8 mouse cellular contexts compared by ENCODE assay signal in the genomic region with DNA sequence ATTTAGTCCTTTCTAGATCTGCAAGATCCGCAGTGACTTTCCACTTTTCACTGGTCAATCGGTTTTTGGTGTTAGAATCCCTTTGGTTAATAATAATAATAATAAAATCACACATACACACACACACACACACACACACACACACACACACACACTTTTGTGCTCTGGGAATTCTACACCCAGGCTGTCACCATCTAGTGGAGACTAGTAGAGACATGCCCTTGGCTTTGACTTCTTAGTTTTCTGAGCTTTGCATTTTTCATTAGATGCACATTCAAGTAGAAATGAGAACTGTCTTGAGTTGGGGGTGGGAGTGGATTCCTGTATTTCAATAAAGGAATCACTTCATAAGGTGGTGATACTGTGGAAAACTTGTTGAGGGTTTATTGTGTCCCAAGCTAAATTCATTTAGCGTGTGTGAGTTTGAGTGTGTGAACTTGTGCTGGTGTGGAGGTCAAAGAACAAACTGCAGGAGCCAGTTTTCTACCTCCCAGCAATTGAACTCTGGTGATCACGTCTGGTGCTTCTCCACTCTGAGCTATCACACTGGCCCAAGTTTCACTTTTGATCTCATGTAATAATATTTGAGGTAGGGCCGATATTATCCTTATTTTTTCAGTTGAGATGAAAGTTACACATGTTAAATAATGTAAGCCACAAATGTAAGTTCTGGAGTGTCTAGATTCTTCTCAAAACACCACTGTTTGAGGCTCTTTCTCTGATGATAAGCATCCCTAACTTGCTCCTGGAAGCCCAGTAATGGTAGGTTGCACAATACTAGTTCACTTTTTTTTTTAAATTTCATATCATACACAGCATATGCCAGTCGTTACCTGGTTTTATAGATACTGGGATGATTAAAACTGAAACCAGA. TPM values are rescaled to one million over a fixed set of nuclear protein-coding genes. Genes with fewer than 3 reads are reported as not detected.
DNase-seq lines count a peak whose midpoint lies in the region; ATAC-seq and TF ChIP-seq lines count a peak whose summit lies in the region.

No protein-coding gene starts in this region.

- TF ChIP-seq RAD21 in MEL (IDR thresholded peaks at IDR 0.05; ENCODE audit: low read depth, low read length): no peak

- H3K4me3 ChIP-seq in MEL (ENCODE audit: control insufficient read depth in 1 of 2, insufficient read depth in 1 of 2, low read depth in 2 of 2, low read length in 2 of 2): peak overlapping the region; percentile 88 to 94
- peak overlapping the region; percentile 93 for H3K4me3 ChIP-seq in forebrain, embryonic 12.5 days (replicated peaks)
- peak overlapping the region; percentile 92 for H3K4me3 ChIP-seq in kidney, embryonic 14.5 days (ENCODE audit: low read length)
- H3K4me3 ChIP-seq in midbrain, embryonic 12.5 days: peak overlapping the region; percentile 93

- peaks cover 20 to 50% of the 10 kb centered on the region in 2 experiments for H3K4me1 ChIP-seq in MEL (ENCODE audit: control insufficient read depth in 1 of 2, insufficient read depth in 2 of 2, low read length in 2 of 2)
- H3K4me1 ChIP-seq in forebrain, embryonic 12.5 days: peaks cover 27% of the 10 kb centered on the region
- peaks cover 12% of the 10 kb centered on the region; the same call in 1 of the 2 replicates for H3K4me1 ChIP-seq in kidney, embryonic 14.5 days (ENCODE audit: control insufficient read depth, insufficient read depth, low read length)
- peaks cover 31% of the 10 kb centered on the region for H3K4me1 ChIP-seq in midbrain, embryonic 12.5 days

- peak in 1 of 3 experiments; percentile 31; a peak in 2 of 6 replicates for TF ChIP-seq CTCF in MEL (IDR thresholded peaks at IDR 0.05 in 2 of 3, conservative IDR thresholded peaks at IDR 0.05 in 1 of 3; ENCODE audit: control insufficient read depth in 1 of 3, insufficient read depth in 1 of 3, low read depth in 2 of 3, low read length in 3 of 3, poor library complexity in 1 of 3, severe bottlenecking in 1 of 3)

- ATAC-seq in forebrain, embryonic 12.5 days (ENCODE audit: low FRiP score): no peak
- no peak for ATAC-seq in kidney, embryonic 14.5 days (ENCODE audit: low FRiP score, low TSS enrichment)
- ATAC-seq in midbrain, embryonic 12.5 days (ENCODE audit: low FRiP score, low read depth): no peak

- H3K27me3 ChIP-seq in MEL (ENCODE audit: control insufficient read depth in 1 of 2, insufficient read depth in 2 of 2, low read length in 2 of 2): no peaks in the 10 kb centered on the region
- H3K27me3 ChIP-seq in forebrain, embryonic 12.5 days: no peaks in the 10 kb centered on the region
- no peaks in the 10 kb centered on the region for H3K27me3 ChIP-seq in kidney, embryonic 14.5 days (ENCODE audit: control insufficient read depth, insufficient read depth, low read length)
- peaks cover 8% of the 10 kb centered on the region; the same call in 1 of the 2 replicates for H3K27me3 ChIP-seq in midbrain, embryonic 12.5 days

- no peaks in the 10 kb centered on the region for H3K9me3 ChIP-seq in MEL (replicated peaks; ENCODE audit: insufficient read depth, low read length)
- H3K9me3 ChIP-seq in forebrain, embryonic 12.5 days: no peaks in the 10 kb centered on the region
- H3K9me3 ChIP-seq in kidney, embryonic 14.5 days (ENCODE audit: control insufficient read depth, low read length): no peaks in the 10 kb centered on the region
- no peaks in the 10 kb centered on the region for H3K9me3 ChIP-seq in midbrain, embryonic 12.5 days

- WGBS in forebrain, embryonic 12.5 days: 47% methylated on average over 6 of the region's 6 CpGs
- 44% methylated on average over 6 of the region's 6 CpGs for WGBS in kidney, embryonic 14.5 days
- WGBS in midbrain, embryonic 12.5 days: 41% methylated on average over 6 of the region's 6 CpGs

- H3K4me2 ChIP-seq in forebrain, embryonic 12.5 days: peak overlapping the region; percentile 69
- H3K4me2 ChIP-seq in kidney, embryonic 14.5 days (replicated peaks; ENCODE audit: low read depth, low read length): peak overlapping the region; percentile 72
- peak overlapping the region; percentile 83 for H3K4me2 ChIP-seq in midbrain, embryonic 12.5 days (replicated peaks)

- peaks cover 54% of the 10 kb centered on the region for H3K79me2 ChIP-seq in MEL (ENCODE audit: control insufficient read depth, insufficient read depth, low read length, poor library complexity)

- H3K27ac ChIP-seq in MEL (ENCODE audit: control insufficient read depth, low read depth, low read length): peak overlapping the region; percentile 89
- H3K27ac ChIP-seq in forebrain, embryonic 12.5 days: peak overlapping the region; percentile 98; the same call in 1 of the 2 replicates
- peak overlapping the region; percentile 83; the same call in 1 of the 2 replicates for H3K27ac ChIP-seq in kidney, embryonic 14.5 days (ENCODE audit: low read depth, low read length)
- no peak overlapping the region for H3K27ac ChIP-seq in midbrain, embryonic 12.5 days (replicated peaks)

- DNase-seq in adrenal gland, postnatal 10 days: peak; percentile 43
- no peak for DNase-seq in adrenal gland, postnatal 25 days
- peak; percentile 74 for DNase-seq in MEL (ENCODE audit: low read depth, low spot score)
- no peak for DNase-seq in gastrocnemius, postnatal 4 days (ENCODE audit: low spot score in 2 of 2)
- no peak for DNase-seq in ovary, postnatal 36 days (ENCODE audit: low spot score)

- no peak for TF ChIP-seq POLR2A in MEL (IDR thresholded peaks at IDR 0.05; ENCODE audit: control insufficient read depth in 1 of 2, insufficient read depth in 1 of 2, low read depth in 1 of 2, low read length in 2 of 2, poor library complexity in 1 of 2)

- peak; percentile 96 to 97 for TF ChIP-seq EP300 in MEL (IDR thresholded peaks at IDR 0.05; ENCODE audit: low read depth in 1 of 2, low read length in 2 of 2)

- H3K36me3 ChIP-seq in MEL (ENCODE audit: control insufficient read depth in 1 of 2, insufficient read depth in 2 of 2, low read length in 2 of 2): peaks cover 0 to 48% of the 10 kb centered on the region in 2 experiments; a peak in 3 of 4 replicates
- H3K36me3 ChIP-seq in forebrain, embryonic 12.5 days (replicated peaks): no peaks in the 10 kb centered on the region
- no peaks in the 10 kb centered on the region for H3K36me3 ChIP-seq in kidney, embryonic 14.5 days (ENCODE audit: control insufficient read depth, insufficient read depth, low read length)
- no peaks in the 10 kb centered on the region for H3K36me3 ChIP-seq in midbrain, embryonic 12.5 days

- H3K9ac ChIP-seq in MEL (ENCODE audit: control insufficient read depth, low read depth, low read length, poor library complexity, severe bottlenecking): peak overlapping the region; percentile 86
- peak overlapping the region; percentile 92 for H3K9ac ChIP-seq in forebrain, embryonic 12.5 days
- peak overlapping the region; percentile 89; the same call in 1 of the 2 replicates for H3K9ac ChIP-seq in kidney, embryonic 14.5 days (ENCODE audit: low read depth, low read length)
- peak overlapping the region; percentile 94 for H3K9ac ChIP-seq in midbrain, embryonic 12.5 days (replicated peaks)

TF ChIP-seq in MEL, 35 proteins besides CTCF, POLR2A, EP300 and RAD21 (continues in another document):
- TF ChIP-seq TCF12 (IDR thresholded peaks at IDR 0.05; ENCODE audit: low read depth, low read length) (peak; percentile 95), MYB (IDR thresholded peaks at IDR 0.05; ENCODE audit: low read depth, low read length) (peak; percentile 86), GABPA (IDR thresholded peaks at IDR 0.05; ENCODE audit: low read depth, low read length) (no peak), MAFK (IDR thresholded peaks at IDR 0.05; ENCODE audit: borderline replicate concordance, low read depth, low read length) (peak; percentile 40; the same call in 1 of the 2 replicates), MAX (IDR thresholded peaks at IDR 0.05; ENCODE audit: low read length) (0 out of 2 replicates have a peak, but pooled peaks have one; percentile 30), ZKSCAN1 (IDR thresholded peaks at IDR 0.05; ENCODE audit: low read depth, low read length) (no peak), MXI1 (IDR thresholded peaks at IDR 0.05; ENCODE audit: low read depth, low read length) (peak; percentile 64), RCOR1 (IDR thresholded peaks at IDR 0.05; ENCODE audit: low read depth, low read length) (peak; percentile 98), BHLHE40 (IDR thresholded peaks at IDR 0.05; ENCODE audit: borderline replicate concordance, low read depth, low read length) (0 out of 2 replicates have a peak, but pooled peaks have one; percentile 21), SIN3A (IDR thresholded peaks at IDR 0.05; ENCODE audit: low read length) (peak; percentile 80), GATA1 (IDR thresholded peaks at IDR 0.05; ENCODE audit: low read depth, low read length) (peak; percentile 86), JUND (IDR thresholded peaks at IDR 0.05; ENCODE audit: low read depth, low read length) (no peak), ZMIZ1 (IDR thresholded peaks at IDR 0.05; ENCODE audit: low read depth, low read length) (no peak), ETS1 (IDR thresholded peaks at IDR 0.05; ENCODE audit: low read depth, low read length) (peak; percentile 90), MYC (IDR thresholded peaks at IDR 0.05; ENCODE audit: low read depth, low read length) (peak; percentile 76), TAL1 (IDR thresholded peaks at IDR 0.05; ENCODE audit: low read length) (peak; percentile 82)

RNA-seq across cellular contexts. Expression of a gene that starts 1.5 kb away (rescaled TPM):
- total RNA-seq in adrenal gland, postnatal 10 days (2021): 10 to 100 TPM; 41.7 to 42.1 TPM
- total RNA-seq in adrenal gland, postnatal 25 days (2021): 50.2 and 54.2 TPM in 2 replicates
- total RNA-seq in MEL (2012; rRNA removed): 12.2 and 13.0 TPM in 2 replicates
- 10 to 100 TPM in 1 of 2 experiments, not detected in 1; 22.4 TPM for polyA plus RNA-seq in MEL (2012; ENCODE audit: insufficient read depth in 1 of 2, insufficient read length in 2 of 2, low read depth in 1 of 2, low replicate concordance in 2 of 2, missing spikeins in 1 of 2)
- 19.5 and 21.2 TPM in 2 replicates for polyA plus RNA-seq in forebrain, embryonic 12.5 days (2016; fragmentation: Nextera tagmentation; extraction: Ambion mirVana)
- 7.5 and 15.6 TPM in 2 replicates for polyA plus RNA-seq in kidney, embryonic 14.5 days (2014; fragmentation: Nextera tagmentation; extraction: Ambion mirVana)
- 22.3 and 23.5 TPM in 2 replicates for polyA plus RNA-seq in midbrain, embryonic 12.5 days (2016; fragmentation: Nextera tagmentation; extraction: Ambion mirVana)
- 10 to 100 TPM; 32.4 to 32.5 TPM for total RNA-seq in gastrocnemius, postnatal 4 days (2021)

RNA-seq across cellular contexts. Expression of a gene that starts 31.3 kb away (rescaled TPM):
- total RNA-seq in adrenal gland, postnatal 10 days (2021): under 1 TPM; 0.06 to 0.12 TPM
- 0.09 TPM in 1 of 2 replicates, not detected in the other for total RNA-seq in adrenal gland, postnatal 25 days (2021)
- not detected in 2 replicates for total RNA-seq in MEL (2012; rRNA removed)
- polyA plus RNA-seq in MEL (2012; ENCODE audit: insufficient read depth in 1 of 2, insufficient read length in 2 of 2, low read depth in 1 of 2, low replicate concordance in 2 of 2, missing spikeins in 1 of 2): not detected
- polyA plus RNA-seq in forebrain, embryonic 12.5 days (2016; fragmentation: Nextera tagmentation; extraction: Ambion mirVana): 6.2 and 7.8 TPM in 2 replicates
- polyA plus RNA-seq in kidney, embryonic 14.5 days (2014; fragmentation: Nextera tagmentation; extraction: Ambion mirVana): 0.19 and 0.24 TPM in 2 replicates
- polyA plus RNA-seq in midbrain, embryonic 12.5 days (2016; fragmentation: Nextera tagmentation; extraction: Ambion mirVana): 7.8 and 9.7 TPM in 2 replicates
- total RNA-seq in gastrocnemius, postnatal 4 days (2021): under 1 TPM; 0.12 to 0.13 TPM

Comparison
In these comparisons a context has a peak if more than half of its experiments do, and no peak if none do; other contexts are left out.
1. DNase-seq: peak in adrenal gland, postnatal 10 days (single experiment) and MEL (single experiment); none in adrenal gland, postnatal 25 days (single experiment), gastrocnemius, postnatal 4 days (0 of 2) and ovary, postnatal 36 days (single experiment).
2. Peak in every context shown above with its lines, with median percentiles within 50 percentile points of each other: H3K4me3 ChIP-seq, H3K9ac ChIP-seq and H3K4me2 ChIP-seq.